Mouse (Mus musculus) lung, adult 2 months (tissue): Measurements from ENCODE around the gene Gm20388.

Source experiments
- CTCF ChIP-seq: fragments of 200-500 bp; IDR thresholded peaks from 2 replicates; pipeline ENCODE4 v1.5.1; 2011; ENCODE audit warnings: mild to moderate bottlenecking, low read length, control low read depth; ENCODE audit not compliant: insufficient read depth
- POLR2A ChIP-seq: fragments of 200-500 bp; IDR thresholded peaks from 2 replicates; pipeline ENCODE4 v1.6.1; 2011; ENCODE audit warnings: low read depth, mild to moderate bottlenecking, control low read depth, low read length, borderline replicate concordance; ENCODE audit errors: extremely low read depth

- peak; percentile 42 for TF ChIP-seq CTCF
- TF ChIP-seq POLR2A: no peak
These were observed 4404.2 kb downstream of the Gm20388 start for GRCm38 (mm10) chr8:124314803-124315202.
